Mouse (Mus musculus) lung, embryonic 14.5 days (tissue): ENCODE results near the gene Ankrd11. TPM values are rescaled to one million over a fixed set of nuclear protein-coding genes. Genes with fewer than 3 reads are reported as not detected.

Experiments
- ATAC-seq: fragments of 200-750 bp; cut with Nextera tagmentation; 2 replicates; pipeline ENCODE4 v1.8.0; 2017; ENCODE audit warnings: mild to moderate bottlenecking, moderate TSS enrichment, moderate library complexity; ENCODE audit not compliant: insufficient read depth
- DNase-seq: peaks from one replicate; pipeline ENCODE4 v3.0.0-alpha.2; 2015
- H3K27ac ChIP-seq: fragments of 300-500 bp; sonication (generic); 2 replicates; pipeline ENCODE4 v1.5.1; 2014; ENCODE audit warnings: low read depth, mild to moderate bottlenecking, moderate library complexity
- H3K27me3 ChIP-seq: fragments of 300-500 bp; sonication (generic); 2 replicates; pipeline ENCODE4 v1.6.1; 2014; ENCODE audit warnings: low read length, control low read depth; ENCODE audit not compliant: insufficient read depth
- H3K36me3 ChIP-seq: fragments of 300-500 bp; sonication (generic); 2 replicates; pipeline ENCODE4 v1.6.1; 2014; ENCODE audit warnings: control low read depth; ENCODE audit not compliant: insufficient read depth
- H3K4me1 ChIP-seq: fragments of 300-500 bp; sonication (generic); 2 replicates; pipeline ENCODE4 v1.6.1; 2014; ENCODE audit warnings: antibody characterized with exemption, control low read depth; ENCODE audit not compliant: insufficient read depth
- H3K4me2 ChIP-seq: fragments of 300-500 bp; sonication (generic); 2 replicates; pipeline ENCODE4 v1.6.1; 2014; ENCODE audit warnings: mild to moderate bottlenecking
- H3K4me3 ChIP-seq: fragments of 300-500 bp; sonication (generic); 2 replicates; pipeline ENCODE4 v1.5.1; 2014; ENCODE audit warnings: low read depth, low read length
- H3K9ac ChIP-seq: fragments of 300-500 bp; sonication (generic); 2 replicates; pipeline ENCODE4 v1.6.1; 2014
- H3K9me3 ChIP-seq: fragments of 300-500 bp; sonication (generic); 2 replicates; pipeline ENCODE4 v1.6.1; 2016; ENCODE audit warnings: low read depth, low read length, control low read depth
- CTCF ChIP-seq: IDR thresholded peaks from 2 replicates; pipeline ENCODE4 v1.5.1; 2016; ENCODE audit warnings: antibody characterized with exemption, low read depth
- WGBS: fragments of 180-500 bp; shearing (Covaris S2); extraction: QIAGEN DNeasy Blood & Tissue Kit; methylation state at CpG from one replicate; pipeline ENCODE4 v1.1.7; 2014; 5-methylcytosine and 5-hydroxymethylcytosine counted together
- polyA plus RNA-seq: library from polyadenylated mRNA; unstranded; fragments of >200 nt; fragmentation: Nextera tagmentation; extraction: Ambion mirVana; gene quantifications from 2 replicates; pipeline ENCODE4 v1.2.1, GENCODE M21; 2014

Gene Ankrd11
- polyA plus RNA-seq, 1 experiment from 2014 or later: 94.6 TPM

- Histone ChIP-seq H3K9me3 (no peaks in the 10 kb centered on the region), H3K4me3 (no peak overlapping the region), H3K4me1 (no peaks in the 10 kb centered on the region), H3K27me3 (no peaks in the 10 kb centered on the region), H3K27ac (no peak overlapping the region), H3K4me2 (no peak overlapping the region), H3K36me3 (no peaks in the 10 kb centered on the region), H3K9ac (no peak overlapping the region)
- ATAC-seq: no peak
- DNase-seq: no peak
- TF ChIP-seq CTCF: no peak
- 89% methylated on average over 6 of the region's 6 CpGs for WGBS
Observed at GRCm38 (mm10) chr8:122953028-122953427, 89.0 kb downstream of the Ankrd11 start.

DNA sequence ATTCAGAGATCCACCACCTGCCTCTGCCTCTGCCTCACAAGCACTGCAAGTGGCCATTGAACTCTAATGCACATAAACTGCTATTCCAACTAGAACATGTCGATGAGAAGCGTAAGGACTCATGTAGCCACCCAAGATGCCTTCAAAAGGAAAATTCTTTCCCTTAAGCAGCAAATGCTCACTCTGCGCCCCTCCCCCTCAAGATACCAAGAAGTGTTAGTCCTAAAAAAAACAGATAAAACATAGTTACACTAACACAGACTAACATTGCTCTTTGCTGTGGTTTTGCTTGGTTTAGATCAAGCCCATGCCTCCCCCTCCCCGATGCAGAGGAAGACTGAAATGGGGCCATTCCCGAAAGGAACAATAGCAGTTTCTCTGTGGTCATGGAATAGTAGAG is 90.6 kb downstream of the Ankrd11 start:
- H3K9me3 ChIP-seq: no peaks in the 10 kb centered on the region
- DNase-seq (no peak), ATAC-seq (no peak)
- no peak overlapping the region for H3K4me3 ChIP-seq
- H3K27ac ChIP-seq: no peak overlapping the region
- H3K4me2 ChIP-seq: no peak overlapping the region
- no peaks in the 10 kb centered on the region for H3K27me3 ChIP-seq
- H3K36me3 ChIP-seq: no peaks in the 10 kb centered on the region
- WGBS: 78% methylated on average over 5 of the region's 5 CpGs
- no peak overlapping the region for H3K9ac ChIP-seq
- H3K4me1 ChIP-seq: no peaks in the 10 kb centered on the region
- TF ChIP-seq CTCF: no peak

- no peak for ATAC-seq
- WGBS: 73% methylated on average over 5 of the region's 5 CpGs
- DNase-seq: no peak
- H3K9ac ChIP-seq: no peak overlapping the region
- H3K27me3 ChIP-seq: no peaks in the 10 kb centered on the region
- no peak for TF ChIP-seq CTCF
- no peak overlapping the region for H3K27ac ChIP-seq
- H3K4me2 ChIP-seq: no peak overlapping the region
- no peaks in the 10 kb centered on the region for H3K36me3 ChIP-seq
- H3K9me3 ChIP-seq: no peaks in the 10 kb centered on the region
- no peaks in the 10 kb centered on the region for H3K4me1 ChIP-seq
- no peak overlapping the region for H3K4me3 ChIP-seq
Observed at GRCm38 (mm10) chr8:122949701-122950100, 92.4 kb downstream of the Ankrd11 start.

- no peak overlapping the region for H3K27ac ChIP-seq
- no peak for TF ChIP-seq CTCF
- no peak for DNase-seq
- H3K27me3 ChIP-seq: no peaks in the 10 kb centered on the region
- ATAC-seq: no peak
- 0 out of 2 replicates have a peak, but pooled peaks cover 3% of the 10 kb centered on the region for H3K36me3 ChIP-seq
- no peak overlapping the region for H3K4me3 ChIP-seq
- H3K9me3 ChIP-seq: no peaks in the 10 kb centered on the region
- no peak overlapping the region for H3K4me2 ChIP-seq
- no peaks in the 10 kb centered on the region for H3K4me1 ChIP-seq
- 78% methylated on average over 2 of the region's 2 CpGs for WGBS
- no peak overlapping the region for H3K9ac ChIP-seq
Observed at GRCm38 (mm10) chr8:122945775-122946174, 96.3 kb downstream of the Ankrd11 start.

DNA sequence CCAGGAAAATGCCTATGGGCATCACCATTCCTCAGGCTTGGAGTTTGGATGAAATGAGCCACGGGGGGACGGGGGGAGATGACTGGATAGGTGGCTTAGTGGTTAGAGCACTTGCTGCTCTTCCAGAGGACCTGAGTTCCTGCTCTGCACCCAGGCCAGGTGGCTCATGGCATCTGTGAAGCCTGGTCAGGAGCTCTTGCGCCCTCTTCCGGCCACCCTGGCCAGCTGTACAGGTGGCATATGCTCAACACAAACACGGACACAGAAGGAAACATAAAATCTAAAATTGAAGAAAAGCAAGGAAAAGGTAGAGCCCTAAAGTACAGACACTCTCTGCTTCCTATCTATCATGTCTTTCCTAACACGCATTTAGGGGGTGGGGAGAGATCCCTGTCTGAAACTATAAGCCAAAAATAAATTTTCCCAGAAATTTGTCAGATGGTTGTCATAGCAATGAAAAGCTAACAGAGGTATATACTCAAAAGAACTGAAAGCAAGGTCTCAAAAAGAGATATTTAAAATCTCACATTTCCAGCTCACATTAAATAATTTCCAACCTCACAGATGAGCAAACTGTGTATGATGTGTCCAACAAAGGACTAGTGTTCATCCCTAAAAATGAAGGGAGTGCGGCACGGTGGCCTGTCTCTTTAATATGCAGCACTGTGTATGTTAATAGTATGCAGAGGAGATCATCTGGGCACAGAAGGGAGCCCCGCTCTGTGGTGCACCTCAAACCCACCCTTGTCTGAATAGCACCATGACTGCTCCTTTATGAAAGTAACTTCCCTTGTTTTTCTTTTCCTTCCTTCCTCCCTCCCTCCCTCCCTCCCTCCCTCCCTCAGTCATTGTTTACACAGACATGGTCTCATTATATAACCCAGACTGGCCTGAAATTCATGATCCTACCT is 99.0 kb downstream of the Ankrd11 start:
- ATAC-seq: no peak

DNA sequence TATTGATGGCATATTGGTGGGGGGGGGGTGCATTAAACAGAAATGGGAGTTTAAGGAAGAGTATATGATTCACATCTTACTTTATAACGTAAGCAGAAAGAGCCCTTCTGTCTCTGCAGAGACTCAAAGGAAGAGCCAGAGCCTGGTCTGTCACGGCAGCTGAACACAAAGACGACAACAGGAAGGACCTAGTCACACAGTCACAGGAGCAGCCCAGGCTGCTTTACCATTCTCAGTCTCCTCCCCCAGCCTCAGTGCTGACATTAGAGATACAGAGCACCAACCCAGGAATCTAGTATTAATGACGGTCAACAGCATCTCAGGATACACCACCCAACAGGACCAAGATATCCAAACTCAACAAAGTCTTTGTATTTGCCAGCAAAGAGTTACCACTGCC is 103.5 kb downstream of the Ankrd11 start:
- H3K4me3 ChIP-seq: no peak overlapping the region
- no peaks in the 10 kb centered on the region for H3K27me3 ChIP-seq
- DNase-seq (no peak), ATAC-seq (no peak)
- no peak overlapping the region for H3K9ac ChIP-seq
- H3K4me2 ChIP-seq: no peak overlapping the region
- H3K27ac ChIP-seq: no peak overlapping the region
- no peak for TF ChIP-seq CTCF
- H3K9me3 ChIP-seq: no peaks in the 10 kb centered on the region
- 0 out of 2 replicates have a peak, but pooled peaks cover 3% of the 10 kb centered on the region for H3K36me3 ChIP-seq
- 31% methylated on average over 4 of the region's 4 CpGs for WGBS
- H3K4me1 ChIP-seq: 0 out of 2 replicates have a peak, but pooled peaks cover 7% of the 10 kb centered on the region

More for the DNA sequence above, 99.0 kb downstream of the Ankrd11 start:
- Histone ChIP-seq H3K36me3 (0 out of 2 replicates have a peak, but pooled peaks cover 3% of the 10 kb centered on the region), H3K9ac (no peak overlapping the region), H3K4me3 (no peak overlapping the region), H3K4me1 (0 out of 2 replicates have a peak, but pooled peaks cover 2% of the 10 kb centered on the region), H3K9me3 (no peaks in the 10 kb centered on the region), H3K4me2 (no peak overlapping the region), H3K27ac (no peak overlapping the region), H3K27me3 (no peaks in the 10 kb centered on the region)
- 75% methylated on average over 9 of the region's 9 CpGs for WGBS
- TF ChIP-seq CTCF: no peak
- no peak for DNase-seq

- 84% methylated on average over 3 of the region's 3 CpGs for WGBS
- Histone ChIP-seq H3K27me3 (no peaks in the 10 kb centered on the region), H3K4me1 (0 out of 2 replicates have a peak, but pooled peaks cover 7% of the 10 kb centered on the region)
Observed at GRCm38 (mm10) chr8:122938170-122938569, 103.9 kb downstream of the Ankrd11 start.

More at GRCm38 (mm10) chr8:122938170-122938569, 103.9 kb downstream of the Ankrd11 start:
- Histone ChIP-seq H3K9me3 (no peaks in the 10 kb centered on the region), H3K9ac (no peak overlapping the region), H3K36me3 (0 out of 2 replicates have a peak, but pooled peaks cover 3% of the 10 kb centered on the region), H3K27ac (no peak overlapping the region), H3K4me2 (no peak overlapping the region), H3K4me3 (no peak overlapping the region)
- ATAC-seq (no peak), DNase-seq (no peak)
- no peak for TF ChIP-seq CTCF
